Mouse (Mus musculus): ENCODE data around the gene Tac1. TPM values are rescaled to one million over a fixed set of nuclear protein-coding genes. Genes with fewer than 3 reads are reported as not detected.

Tac1 gene
- under 1 TPM in 1 of 2 experiments, not detected in 1; 0.34 TPM for polyA plus RNA-seq (2017; shearing (Covaris generic))

GRCm38 (mm10) chr6:7554829-7555391, at the start of gene Tac1:
Tac1 (plus strand) TSS chr6:7554879.

Other genes starting within 250 kb of the Tac1 start
- 1 to 10 TPM; 5.2 to 5.5 TPM for gene Asns, start 138.4 kb downstream of the Tac1 start, polyA plus RNA-seq (2017; shearing (Covaris generic))